Mouse (Mus musculus) adrenal gland, postnatal 25 days (tissue): ENCODE measurements around the gene Lmx1b. TPM values are rescaled to one million over a fixed set of nuclear protein-coding genes. Genes with fewer than 3 reads are reported as not detected.

ENCODE experiments used
- DNase-seq: peaks from one replicate; pipeline ENCODE4 v3.0.0; 2021; ENCODE audit warnings: mixed read lengths
- long read RNA-seq: library from polyadenylated mRNA; stranded (forward); transcript quantifications from one replicate; pipeline ENCODE4 v2.0.0, GENCODE M21; 2021
- total RNA-seq: library from RNA; stranded (reverse); gene quantifications from 2 replicates; pipeline ENCODE4 v1.2.3, GENCODE M21; 2021

Lmx1b gene
- total RNA-seq = 0.15 TPM in 1 of 2 replicates, not detected in the other
- long read RNA-seq = 0 reads

- no peak for DNase-seq
Measured at GRCm38 (mm10) chr2:33640171-33640721, at the start of gene Lmx1b. Lmx1b (minus strand) TSS chr2:33640511.

- DNase-seq = peak; percentile 47
Measured at GRCm38 (mm10) chr2:33689880-33690462, 49.7 kb upstream of the Lmx1b start.

- DNase-seq = no peak
Measured at GRCm38 (mm10) chr2:33689155-33689879, 49.0 kb upstream of the Lmx1b start.

DNA sequence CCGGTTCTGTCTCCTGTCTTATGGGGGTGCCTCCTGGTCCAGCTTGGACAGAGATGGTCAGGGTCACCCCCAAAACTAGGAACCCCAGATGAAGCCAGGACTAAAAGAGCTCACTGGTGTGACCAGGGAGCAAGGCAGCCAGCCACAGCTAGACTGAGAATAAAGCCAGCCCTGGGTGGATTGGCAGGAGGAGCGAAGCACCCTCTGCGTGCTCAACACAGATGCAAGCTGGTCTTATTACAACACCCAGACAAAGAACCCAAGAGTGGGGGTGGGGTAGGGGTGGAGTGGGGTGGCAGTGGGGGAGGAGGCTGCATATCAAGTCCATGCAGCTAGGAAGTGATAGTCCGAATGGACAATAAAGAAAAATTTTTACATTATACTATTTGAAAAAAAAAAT is 43.3 kb upstream of the Lmx1b start:
- no peak for DNase-seq

GRCm38 (mm10) chr2:33683095-33683494 is 42.8 kb upstream of the Lmx1b start:
- no peak for DNase-seq

- peak; percentile 75 for DNase-seq
Measured at GRCm38 (mm10) chr2:33682219-33682618, 41.9 kb upstream of the Lmx1b start.

DNA sequence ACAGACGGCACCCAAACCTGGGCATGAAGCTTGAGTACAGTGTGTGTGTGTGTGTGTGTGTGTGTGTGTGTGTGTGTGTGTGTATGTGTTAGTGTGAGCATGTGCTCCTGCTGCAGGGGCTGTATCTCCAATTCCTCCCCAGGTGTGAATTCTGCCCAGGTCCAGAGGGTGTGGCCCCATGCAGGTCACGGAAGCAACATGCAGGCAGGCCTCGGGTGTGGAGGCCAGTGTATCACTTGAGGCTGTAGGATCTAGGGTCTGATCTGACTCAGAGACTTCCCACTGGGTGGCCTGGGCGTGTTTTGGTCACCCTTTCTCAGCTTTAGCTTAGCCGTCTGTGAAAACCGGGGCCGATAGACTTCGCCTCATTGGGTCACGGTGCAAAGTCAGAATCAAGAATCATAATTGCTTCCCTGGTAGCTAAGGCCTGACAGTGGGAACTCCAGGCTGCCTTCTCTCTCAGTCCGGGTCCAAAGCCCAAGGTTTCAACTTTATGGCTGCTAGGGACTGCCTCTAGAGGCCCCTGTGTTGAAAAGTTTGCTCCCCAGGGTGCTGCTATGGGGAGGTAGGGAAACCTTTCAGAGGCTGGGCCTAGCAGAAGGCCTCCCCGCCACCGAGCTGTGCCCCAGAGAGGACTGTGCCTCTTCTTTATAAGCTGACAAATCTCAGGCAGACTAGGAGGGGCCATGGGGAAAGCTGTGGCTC is 38.8 kb upstream of the Lmx1b start:
- no peak for DNase-seq

DNA sequence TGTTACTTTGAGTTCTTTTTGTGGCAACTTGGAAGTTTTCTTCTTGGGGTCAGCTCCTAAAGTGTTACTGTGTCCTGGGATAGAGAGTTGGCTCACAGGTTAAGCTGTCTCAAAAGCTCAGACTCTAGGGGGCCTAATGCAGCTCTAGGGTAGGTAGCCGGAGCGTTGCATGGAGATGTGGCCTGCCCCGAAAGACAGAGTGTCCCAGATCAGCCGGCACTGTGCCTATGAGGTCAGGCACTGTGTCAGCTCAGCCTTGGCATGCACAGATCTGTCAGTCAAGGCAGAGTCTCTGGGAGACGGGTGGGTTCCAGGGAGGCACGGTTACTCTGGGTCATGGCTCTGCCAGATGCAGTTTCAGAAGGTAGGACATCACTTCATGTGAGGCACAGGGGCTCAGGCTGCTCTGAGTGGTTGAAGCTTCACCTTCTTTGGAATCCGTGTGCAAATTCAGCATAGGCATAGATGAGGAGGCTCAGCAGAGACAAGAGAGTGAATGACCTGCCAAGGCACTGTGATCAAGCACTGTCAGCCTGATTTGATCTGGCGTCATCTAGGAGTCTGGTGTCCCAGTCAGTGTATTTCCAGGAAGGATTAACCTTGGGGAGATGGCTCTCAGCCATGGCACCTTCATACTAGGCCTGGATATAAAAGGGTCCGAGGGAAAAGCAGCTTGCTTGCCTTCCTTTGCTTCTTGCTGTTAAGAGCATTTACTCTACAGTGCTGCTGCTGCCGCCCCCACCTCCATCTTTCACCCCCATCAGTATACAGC is 32.6 kb upstream of the Lmx1b start:
- peak; percentile 28 for DNase-seq

DNA sequence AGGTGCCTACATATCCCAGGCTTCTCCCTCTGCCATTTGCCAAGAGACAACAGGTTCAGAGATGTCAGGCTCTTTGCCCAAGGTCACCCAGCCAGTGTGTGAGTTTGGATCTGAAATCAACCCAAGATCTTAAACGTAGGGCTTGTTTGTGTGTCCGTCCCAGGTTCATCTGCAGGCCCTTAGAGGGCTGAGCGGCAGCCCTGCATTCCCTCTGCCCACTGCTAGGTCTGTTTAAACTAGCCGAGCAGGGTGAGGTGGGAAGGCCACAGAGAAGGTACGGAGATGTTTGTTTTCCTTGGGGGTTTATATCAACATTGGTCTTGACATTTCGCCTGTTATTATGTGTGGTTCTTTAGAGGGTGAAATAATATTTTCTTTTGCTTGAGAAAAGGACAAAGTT is 28.4 kb upstream of the Lmx1b start:
- DNase-seq = no peak

DNA sequence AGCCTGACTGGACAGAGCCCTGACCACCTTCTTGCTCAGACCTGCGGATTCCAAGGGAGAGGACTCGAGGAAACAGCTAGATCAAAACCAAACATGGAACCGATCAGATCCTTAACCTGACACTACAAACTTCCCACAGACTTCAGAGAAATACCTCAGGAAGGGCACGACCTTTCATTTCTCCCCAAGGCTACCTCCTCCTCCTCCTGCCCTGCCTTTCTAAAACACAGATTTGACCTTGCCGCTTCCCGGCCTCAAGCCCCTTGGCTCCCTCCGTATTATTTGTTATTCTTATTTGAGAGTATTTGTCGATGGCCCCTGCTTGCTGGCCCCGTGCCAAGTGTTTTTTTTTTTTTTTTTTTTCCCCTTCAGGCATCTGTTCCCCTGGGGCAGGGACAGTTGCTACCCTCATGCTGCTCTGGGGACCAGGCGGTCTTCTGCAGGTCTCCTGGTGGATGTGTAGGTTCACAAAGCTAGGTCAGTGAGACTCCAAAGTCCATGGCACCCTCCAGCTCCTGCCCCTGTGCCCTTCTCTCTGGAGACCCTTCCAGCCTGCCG is 26.2 kb upstream of the Lmx1b start:
- no peak for DNase-seq

DNA sequence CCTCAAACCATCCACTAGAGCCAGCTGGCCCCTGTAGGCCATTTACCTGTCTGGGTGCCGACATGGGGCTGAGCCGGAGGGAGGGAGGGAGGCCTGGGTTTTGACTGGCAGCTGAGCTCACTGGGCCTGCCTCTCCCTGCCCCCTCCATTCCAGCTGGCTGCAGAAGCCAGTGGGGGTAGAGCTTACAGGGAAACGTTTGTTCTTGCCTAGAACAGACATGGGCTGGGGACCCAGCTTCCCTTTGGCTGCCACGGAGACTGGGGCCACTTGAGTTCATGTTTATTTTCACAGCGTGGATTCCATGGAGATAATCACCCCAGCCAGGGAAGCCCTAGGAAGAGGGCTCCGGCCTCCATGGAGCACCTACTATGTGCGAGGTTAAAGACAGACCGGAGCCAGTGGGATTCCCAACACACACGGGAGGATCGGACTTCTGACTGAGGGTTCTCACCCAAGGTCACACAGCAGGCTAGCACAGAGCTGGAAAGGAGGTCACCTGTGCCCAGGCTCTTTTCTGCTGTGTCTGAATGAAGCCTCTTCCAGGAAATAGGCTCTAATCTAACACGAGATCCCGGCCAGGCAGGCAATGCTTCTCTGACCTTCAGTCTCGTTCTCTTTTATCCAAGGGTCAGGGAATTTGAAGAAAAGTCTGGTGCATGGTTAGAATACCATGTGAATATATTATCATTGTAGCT is 25.2 kb upstream of the Lmx1b start:
- DNase-seq = no peak

GRCm38 (mm10) chr2:33664661-33665060 is 24.4 kb upstream of the Lmx1b start:
- DNase-seq = no peak

DNA sequence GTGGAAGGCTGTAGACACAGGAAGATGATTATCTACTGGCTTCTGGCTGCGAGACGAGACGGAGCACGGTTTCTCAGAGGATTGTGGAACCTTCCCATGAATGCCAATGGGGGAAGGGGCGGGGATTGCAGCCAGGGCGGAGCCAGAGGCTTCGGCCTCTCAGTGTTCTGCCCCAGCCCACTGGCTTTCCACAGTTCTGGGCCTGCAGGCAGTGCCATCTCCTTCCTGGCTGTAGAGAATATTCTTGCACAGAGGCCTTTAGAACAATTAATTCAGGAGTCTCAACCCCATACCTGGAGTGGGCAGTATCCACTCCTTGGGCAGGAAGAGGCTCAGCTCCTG is 18.9 kb upstream of the Lmx1b start:
- DNase-seq = peak; percentile 55

- DNase-seq = no peak
Measured at GRCm38 (mm10) chr2:33658602-33659287, 18.4 kb upstream of the Lmx1b start.

DNA sequence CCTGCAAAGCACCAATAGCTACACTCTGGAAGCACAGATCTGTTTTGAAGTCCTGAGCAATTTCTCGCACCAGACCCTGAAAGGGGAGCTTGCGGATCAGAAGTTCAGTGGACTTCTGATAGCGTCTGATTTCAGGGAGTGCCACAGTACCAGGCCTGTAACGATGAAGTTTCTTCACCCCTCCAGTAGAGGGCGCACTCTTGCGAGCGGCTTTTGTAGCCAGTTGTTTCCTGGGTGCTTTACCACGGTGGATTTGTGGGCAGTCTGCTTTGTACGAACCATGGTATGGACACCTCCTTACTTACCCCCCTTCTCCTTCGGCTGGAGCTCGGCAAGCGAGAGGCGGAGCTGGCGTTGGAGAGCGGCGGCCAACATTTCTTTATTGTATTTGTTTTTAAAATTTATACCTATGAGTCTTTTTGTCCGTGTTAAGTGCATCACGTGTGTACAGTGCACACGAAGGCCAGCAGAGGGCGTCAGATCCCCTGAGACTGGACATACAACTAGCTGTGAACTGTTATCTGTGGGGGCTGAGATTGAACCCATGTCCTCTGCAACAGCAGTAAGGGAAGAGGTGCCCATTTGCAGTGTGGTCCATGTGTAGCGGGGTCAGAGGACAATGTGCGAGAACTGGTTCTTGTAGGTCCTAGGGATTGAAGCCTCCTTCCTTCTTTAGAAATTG is 12.3 kb upstream of the Lmx1b start:
- no peak for DNase-seq

DNA sequence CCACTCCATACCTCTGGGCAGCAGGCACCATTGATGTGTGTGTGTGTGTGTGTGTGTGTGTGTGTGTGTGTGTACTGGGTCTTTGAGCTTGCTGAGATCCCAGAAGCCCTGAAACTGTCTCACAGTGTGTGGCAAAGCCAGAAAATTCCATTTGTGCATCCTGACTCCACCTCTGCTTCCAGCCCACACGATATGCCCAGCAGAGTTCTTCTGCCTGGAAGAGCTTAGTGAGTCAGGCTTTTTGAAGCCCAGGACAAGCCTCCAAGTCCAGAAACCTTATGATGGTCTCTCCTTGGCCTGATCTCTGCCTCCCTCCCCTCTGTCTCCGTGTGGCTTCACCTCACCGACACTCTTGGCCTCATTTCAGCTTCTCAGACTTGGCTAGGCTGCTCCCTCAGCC is 9.1 kb upstream of the Lmx1b start:
- no peak for DNase-seq

- no peak for DNase-seq
Measured at GRCm38 (mm10) chr2:33648894-33649293, 8.6 kb upstream of the Lmx1b start.

- no peak for DNase-seq
Measured at GRCm38 (mm10) chr2:33646283-33646550, 5.9 kb upstream of the Lmx1b start.

DNA sequence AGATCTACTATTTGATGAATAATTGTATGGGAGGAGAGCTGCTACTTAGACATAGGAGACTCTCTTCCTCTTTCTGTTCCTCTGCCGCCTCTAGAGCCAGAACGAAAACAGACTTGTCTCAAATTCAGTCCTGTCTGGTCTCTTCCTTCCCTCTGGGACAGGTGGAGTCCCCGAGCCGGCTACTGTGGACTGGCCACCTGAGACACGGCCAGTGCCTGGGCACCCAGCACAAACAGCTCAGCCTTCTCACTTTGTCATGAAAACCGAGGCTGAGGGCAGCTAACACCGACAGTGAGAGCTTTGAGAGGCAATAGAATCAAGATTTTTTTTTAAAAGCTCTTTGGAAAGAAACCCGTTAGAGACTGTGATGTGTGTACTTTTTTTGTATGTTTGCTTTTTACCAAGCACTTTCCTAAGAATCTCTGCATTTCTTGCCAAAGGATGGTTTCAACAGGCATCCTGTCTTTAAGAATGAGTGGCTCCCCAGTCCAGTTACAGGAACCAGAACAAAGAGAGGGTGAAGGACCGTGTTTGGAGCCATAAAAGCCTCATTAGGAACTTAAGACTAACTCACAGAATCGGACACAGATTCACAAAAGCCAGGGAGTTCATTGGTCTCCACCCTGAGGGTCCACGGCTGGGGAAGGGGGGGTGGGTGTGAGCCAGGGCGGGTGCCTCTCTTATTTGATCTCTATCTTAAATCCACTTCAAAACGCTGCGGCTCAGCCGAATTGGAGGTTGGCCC is 5.4 kb upstream of the Lmx1b start:
- DNase-seq = no peak
